Mouse (Mus musculus): ENCODE measurements around the gene Atp13a3. TPM values are rescaled to one million over a fixed set of nuclear protein-coding genes. Genes with fewer than 3 reads are reported as not detected.

Gene Atp13a3
- polyA plus RNA-seq, 1 experiment from 2014 or later: 12.1 TPM

GRCm38 (mm10) chr16:30407513-30407912 lies 1.7 kb upstream of the Atp13a3 start:
- no peaks in the 10 kb centered on the region for H3K9me3 ChIP-seq (replicated peaks)
- H3K27me3 ChIP-seq: no peaks in the 10 kb centered on the region
- no peak overlapping the region for H3K4me2 ChIP-seq
- H3K9ac ChIP-seq: no peak overlapping the region
- no peaks in the 10 kb centered on the region for H3K4me1 ChIP-seq
- no peak overlapping the region for H3K27ac ChIP-seq
- WGBS: 68% methylated on average over 2 of the region's 2 CpGs
- no peaks in the 10 kb centered on the region for H3K36me3 ChIP-seq
- no peak overlapping the region for H3K4me3 ChIP-seq (replicated peaks)
- no peak for ATAC-seq (replicated peaks; ENCODE audit: low FRiP score)

GRCm38 (mm10) chr16:30403528-30403927 lies 2.2 kb downstream of the Atp13a3 start:
- Histone ChIP-seq H3K27me3 (no peaks in the 10 kb centered on the region), H3K36me3 (no peaks in the 10 kb centered on the region), H3K27ac (no peak overlapping the region), H3K4me1 (no peaks in the 10 kb centered on the region), H3K4me3 (replicated peaks) (no peak overlapping the region), H3K9ac (no peak overlapping the region), H3K9me3 (replicated peaks) (no peaks in the 10 kb centered on the region), H3K4me2 (no peak overlapping the region)
- no peak for ATAC-seq (replicated peaks; ENCODE audit: low FRiP score)
- WGBS: 76% methylated on average over 3 of the region's 3 CpGs

- ATAC-seq (replicated peaks; ENCODE audit: low FRiP score): peak; percentile 58
- 16% methylated on average over 15 of the region's 15 CpGs for WGBS
- H3K4me3 ChIP-seq (replicated peaks): no peak overlapping the region
- H3K4me2 ChIP-seq: no peak overlapping the region
- H3K9ac ChIP-seq: no peak overlapping the region
- no peaks in the 10 kb centered on the region for H3K27me3 ChIP-seq
- H3K4me1 ChIP-seq: peaks cover 13% of the 10 kb centered on the region
- H3K36me3 ChIP-seq: no peaks in the 10 kb centered on the region
- H3K27ac ChIP-seq: peak overlapping the region; percentile 48
- no peaks in the 10 kb centered on the region for H3K9me3 ChIP-seq (replicated peaks)
Observed at GRCm38 (mm10) chr16:30397127-30398057, 8.4 kb downstream of the Atp13a3 start.

GRCm38 (mm10) chr16:30395136-30395535 lies 10.6 kb downstream of the Atp13a3 start:
- Histone ChIP-seq H3K4me1 (peaks cover 14% of the 10 kb centered on the region), H3K27ac (no peak overlapping the region), H3K4me3 (replicated peaks) (no peak overlapping the region), H3K9me3 (replicated peaks) (no peaks in the 10 kb centered on the region), H3K4me2 (no peak overlapping the region), H3K9ac (no peak overlapping the region), H3K36me3 (no peaks in the 10 kb centered on the region), H3K27me3 (no peaks in the 10 kb centered on the region)
- WGBS: 76% methylated on average over 2 of the region's 2 CpGs
- no peak for ATAC-seq (replicated peaks; ENCODE audit: low FRiP score)

- peaks cover 3% of the 10 kb centered on the region for H3K36me3 ChIP-seq
- 86% methylated on average over 5 of the region's 5 CpGs for WGBS
- H3K9me3 ChIP-seq (replicated peaks): no peaks in the 10 kb centered on the region
- no peak overlapping the region for H3K27ac ChIP-seq
- H3K4me2 ChIP-seq: no peak overlapping the region
- H3K9ac ChIP-seq: no peak overlapping the region
- H3K4me1 ChIP-seq: peaks cover 26% of the 10 kb centered on the region
- no peak overlapping the region for H3K4me3 ChIP-seq (replicated peaks)
- H3K27me3 ChIP-seq: no peaks in the 10 kb centered on the region
- no peak for ATAC-seq (replicated peaks; ENCODE audit: low FRiP score)
Observed at GRCm38 (mm10) chr16:30390650-30391340, 15.0 kb downstream of the Atp13a3 start.

GRCm38 (mm10) chr16:30389831-30390649 lies 15.7 kb downstream of the Atp13a3 start:
- H3K9me3 ChIP-seq (replicated peaks): no peaks in the 10 kb centered on the region
- H3K36me3 ChIP-seq: peaks cover 8% of the 10 kb centered on the region
- peak overlapping the region; percentile 91; the same call in 1 of the 2 replicates for H3K9ac ChIP-seq
- peak overlapping the region; percentile 90; the same call in 1 of the 2 replicates for H3K27ac ChIP-seq
- WGBS: 55% methylated on average over 9 of the region's 9 CpGs
- peak overlapping the region; percentile 90; the same call in 1 of the 2 replicates for H3K4me3 ChIP-seq (replicated peaks)
- peak overlapping the region; percentile 79 for H3K4me2 ChIP-seq
- H3K4me1 ChIP-seq: peaks cover 26% of the 10 kb centered on the region
- H3K27me3 ChIP-seq: no peaks in the 10 kb centered on the region
- no peak for ATAC-seq (replicated peaks; ENCODE audit: low FRiP score)

- ATAC-seq (replicated peaks; ENCODE audit: low FRiP score): peak; percentile 46
- Histone ChIP-seq H3K9ac (peak overlapping the region; percentile 91), H3K4me2 (peak overlapping the region; percentile 79), H3K4me3 (replicated peaks) (peak overlapping the region; percentile 90), H3K27ac (peak overlapping the region; percentile 90), H3K36me3 (peaks cover 16% of the 10 kb centered on the region), H3K4me1 (peaks cover 26% of the 10 kb centered on the region), H3K27me3 (no peaks in the 10 kb centered on the region), H3K9me3 (replicated peaks) (no peaks in the 10 kb centered on the region)
- WGBS: 3% methylated on average over 17 of the region's 17 CpGs
Observed at GRCm38 (mm10) chr16:30389210-30389684, 16.5 kb downstream of the Atp13a3 start.

- peak overlapping the region; percentile 90 for H3K4me3 ChIP-seq (replicated peaks)
- peak overlapping the region; percentile 90 for H3K27ac ChIP-seq
- H3K36me3 ChIP-seq: peaks cover 19% of the 10 kb centered on the region
- H3K9ac ChIP-seq: peak overlapping the region; percentile 91
- H3K4me1 ChIP-seq: peaks cover 26% of the 10 kb centered on the region
- no peaks in the 10 kb centered on the region for H3K9me3 ChIP-seq (replicated peaks)
- WGBS: under 1% methylated on average over 60 of the region's 76 CpGs
- peak overlapping the region; percentile 79 for H3K4me2 ChIP-seq
- no peaks in the 10 kb centered on the region for H3K27me3 ChIP-seq
- peak; percentile 94 for ATAC-seq (replicated peaks; ENCODE audit: low FRiP score)
Observed at GRCm38 (mm10) chr16:30388522-30389209, 17.1 kb downstream of the Atp13a3 start.

GRCm38 (mm10) chr16:30387871-30388460 lies 17.8 kb downstream of the Atp13a3 start:
- H3K9ac ChIP-seq: peak overlapping the region; percentile 91
- no peaks in the 10 kb centered on the region for H3K27me3 ChIP-seq
- peaks cover 26% of the 10 kb centered on the region for H3K4me1 ChIP-seq
- peak; percentile 69 for ATAC-seq (replicated peaks; ENCODE audit: low FRiP score)
- peaks cover 25% of the 10 kb centered on the region for H3K36me3 ChIP-seq
- H3K9me3 ChIP-seq (replicated peaks): no peaks in the 10 kb centered on the region
- H3K4me2 ChIP-seq: peak overlapping the region; percentile 79
- H3K27ac ChIP-seq: peak overlapping the region; percentile 90
- under 1% methylated on average over 49 of the region's 49 CpGs for WGBS
- peak overlapping the region; percentile 90 for H3K4me3 ChIP-seq (replicated peaks)

- peaks cover 33% of the 10 kb centered on the region for H3K36me3 ChIP-seq
- peaks cover 26% of the 10 kb centered on the region for H3K4me1 ChIP-seq
- no peak overlapping the region for H3K27ac ChIP-seq
- H3K9me3 ChIP-seq (replicated peaks): no peaks in the 10 kb centered on the region
- WGBS: 63% methylated on average over 8 of the region's 8 CpGs
- H3K9ac ChIP-seq: no peak overlapping the region
- peak overlapping the region; percentile 79 for H3K4me2 ChIP-seq
- peak overlapping the region; percentile 90 for H3K4me3 ChIP-seq (replicated peaks)
- no peaks in the 10 kb centered on the region for H3K27me3 ChIP-seq
- no peak for ATAC-seq (replicated peaks; ENCODE audit: low FRiP score)
Observed at GRCm38 (mm10) chr16:30386911-30387439, 18.8 kb downstream of the Atp13a3 start.
